Mouse (Mus musculus): ENCODE results near the gene Rassf5.
"Not testable (repeated sequence)": the region's sequence is repeated elsewhere in the genome, so short reads cannot be mapped to it uniquely, and the experiment has no call there.

Gene Rassf5

GRCm38 (mm10) chr1:131257288-131257687 lies 12.2 kb upstream of the Rassf5 start:
- DNase-seq (ENCODE audit: low read depth), result no peak

GRCm38 (mm10) chr1:131252516-131253250 lies 7.6 kb upstream of the Rassf5 start:
- not testable (repeated sequence) for DNase-seq (ENCODE audit: low read depth)

- no peak for DNase-seq (ENCODE audit: low read depth)
Observed at GRCm38 (mm10) chr1:131246433-131247395, 1.7 kb upstream of the Rassf5 start.

GRCm38 (mm10) chr1:131245926-131246325 lies 868 bp upstream of the Rassf5 start:
- DNase-seq (ENCODE audit: low read depth), result no peak

GRCm38 (mm10) chr1:131244536-131245088 lies 446 bp downstream of the Rassf5 start:
- no peak for DNase-seq (ENCODE audit: low read depth)

GRCm38 (mm10) chr1:131242956-131243355 lies 2.1 kb downstream of the Rassf5 start:
- DNase-seq (ENCODE audit: low read depth), result no peak

- no peak for DNase-seq (ENCODE audit: low read depth)
Observed at GRCm38 (mm10) chr1:131239576-131240193, 5.4 kb downstream of the Rassf5 start.

- DNase-seq (ENCODE audit: low read depth), result no peak
Observed at GRCm38 (mm10) chr1:131238931-131239381, 6.1 kb downstream of the Rassf5 start.

GRCm38 (mm10) chr1:131236077-131236476 lies 9.0 kb downstream of the Rassf5 start:
- DNase-seq (ENCODE audit: low read depth), result no peak

GRCm38 (mm10) chr1:131233527-131233926 lies 11.5 kb downstream of the Rassf5 start:
- no peak for DNase-seq (ENCODE audit: low read depth)

- no peak for DNase-seq (ENCODE audit: low read depth)
Observed at GRCm38 (mm10) chr1:131228659-131229058, 16.4 kb downstream of the Rassf5 start.

- DNase-seq (ENCODE audit: low read depth), result no peak
Observed at GRCm38 (mm10) chr1:131228225-131228624, 16.8 kb downstream of the Rassf5 start.

GRCm38 (mm10) chr1:131224848-131225471 lies 20.1 kb downstream of the Rassf5 start:
- DNase-seq (ENCODE audit: low read depth), result no peak

- DNase-seq (ENCODE audit: low read depth), result no peak
Observed at GRCm38 (mm10) chr1:131223345-131223744, 21.7 kb downstream of the Rassf5 start.

GRCm38 (mm10) chr1:131221822-131222590 lies 23.1 kb downstream of the Rassf5 start:
- no peak for DNase-seq (ENCODE audit: low read depth)

GRCm38 (mm10) chr1:131218933-131219332 lies 26.1 kb downstream of the Rassf5 start:
- no peak for DNase-seq (ENCODE audit: low read depth)

GRCm38 (mm10) chr1:131213361-131213760 lies 31.7 kb downstream of the Rassf5 start:
- no peak for DNase-seq (ENCODE audit: low read depth)

- no peak for DNase-seq (ENCODE audit: low read depth)
Observed at GRCm38 (mm10) chr1:131212956-131213355, 32.1 kb downstream of the Rassf5 start.

- no peak for DNase-seq (ENCODE audit: low read depth)
Observed at GRCm38 (mm10) chr1:131211655-131212054, 33.4 kb downstream of the Rassf5 start.

- DNase-seq (ENCODE audit: low read depth), result no peak
Observed at GRCm38 (mm10) chr1:131209971-131210426, 35.1 kb downstream of the Rassf5 start.

- no peak for DNase-seq (ENCODE audit: low read depth)
Observed at GRCm38 (mm10) chr1:131208800-131209199, 36.3 kb downstream of the Rassf5 start.
